Mouse (Mus musculus) neural tube, embryonic 13.5 days (tissue): ENCODE measurements around the gene Parn. TPM values are rescaled to one million over a fixed set of nuclear protein-coding genes. Genes with fewer than 3 reads are reported as not detected.

Source experiments
- ATAC-seq: fragments of 200-750 bp; cut with Nextera tagmentation; 2 replicates; pipeline ENCODE4 v1.8.0; 2017; ENCODE audit warnings: low read depth, mild to moderate bottlenecking, moderate TSS enrichment, moderate library complexity
- H3K27ac ChIP-seq: fragments of 300-500 bp; sonication (generic); replicated peaks from 2 replicates; pipeline ENCODE4 v1.5.1; 2015; ENCODE audit warnings: moderate library complexity, mild to moderate bottlenecking, inconsistent platforms
- H3K27me3 ChIP-seq: fragments of 300-500 bp; sonication (generic); 2 replicates; pipeline ENCODE4 v1.6.1; 2015; ENCODE audit warnings: mild to moderate bottlenecking, inconsistent platforms
- H3K36me3 ChIP-seq: fragments of 300-500 bp; sonication (generic); 2 replicates; pipeline ENCODE4 v1.6.1; 2015; ENCODE audit warnings: mild to moderate bottlenecking, inconsistent platforms
- H3K4me1 ChIP-seq: fragments of 300-500 bp; sonication (generic); replicated peaks from 2 replicates; pipeline ENCODE4 v1.6.1; 2015; ENCODE audit warnings: inconsistent platforms
- H3K4me2 ChIP-seq: fragments of 300-500 bp; sonication (generic); 2 replicates; pipeline ENCODE4 v1.6.1; 2015; ENCODE audit warnings: inconsistent platforms, mild to moderate bottlenecking, moderate library complexity
- H3K4me3 ChIP-seq: fragments of 300-500 bp; sonication (generic); 2 replicates; pipeline ENCODE4 v1.5.1; 2015; ENCODE audit warnings: mild to moderate bottlenecking, inconsistent platforms
- H3K9ac ChIP-seq: fragments of 300-500 bp; sonication (generic); 2 replicates; pipeline ENCODE4 v1.6.1; 2015; ENCODE audit warnings: moderate library complexity, mild to moderate bottlenecking, inconsistent platforms
- H3K9me3 ChIP-seq: fragments of 300-500 bp; sonication (generic); 2 replicates; pipeline ENCODE4 v1.6.1; 2016; ENCODE audit warnings: inconsistent platforms
- WGBS: fragments of 180-500 bp; shearing (Covaris S2); methylation state at CpG from one replicate; pipeline ENCODE4 v1.1.7; 2015; 5-methylcytosine and 5-hydroxymethylcytosine counted together
- polyA plus RNA-seq: library from polyadenylated mRNA; unstranded; fragments of >200 nt; fragmentation: Nextera tagmentation; extraction: Ambion mirVana; gene quantifications from 2 replicates; pipeline ENCODE4 v1.2.1, GENCODE M21; 2015

The Parn gene
- polyA plus RNA-seq, 1 experiment from 2014 or later: 34.0 TPM

GRCm38 (mm10) chr16:13541121-13541747 is 126.7 kb downstream of the Parn start:
- WGBS: 90% methylated on average over 15 of the region's 15 CpGs
- Histone ChIP-seq H3K4me3 (no peak overlapping the region), H3K36me3 (peaks cover 20% of the 10 kb centered on the region)

GRCm38 (mm10) chr16:13538933-13539648 is 128.9 kb downstream of the Parn start:
- H3K9me3 ChIP-seq: no peaks in the 10 kb centered on the region
- H3K4me3 ChIP-seq: no peak overlapping the region
- H3K4me1 ChIP-seq: peaks cover 17% of the 10 kb centered on the region
- no peak overlapping the region for H3K4me2 ChIP-seq
- H3K36me3 ChIP-seq: 0 out of 2 replicates have a peak, but pooled peaks cover 4% of the 10 kb centered on the region
- 63% methylated on average over 9 of the region's 9 CpGs for WGBS
- H3K27ac ChIP-seq: no peak overlapping the region
- no peaks in the 10 kb centered on the region for H3K27me3 ChIP-seq
- ATAC-seq: peak; percentile 65
- H3K9ac ChIP-seq: no peak overlapping the region

More at GRCm38 (mm10) chr16:13541121-13541747, 126.7 kb downstream of the Parn start:
- Histone ChIP-seq H3K27ac (no peak overlapping the region), H3K27me3 (no peaks in the 10 kb centered on the region), H3K4me2 (no peak overlapping the region), H3K4me1 (peaks cover 17% of the 10 kb centered on the region), H3K9me3 (peaks cover 15% of the 10 kb centered on the region), H3K9ac (no peak overlapping the region)
- ATAC-seq: no peak

GRCm38 (mm10) chr16:13538213-13538932 is 129.6 kb downstream of the Parn start:
- 70% methylated on average over 13 of the region's 13 CpGs for WGBS
- H3K36me3 ChIP-seq: 0 out of 2 replicates have a peak, but pooled peaks cover 4% of the 10 kb centered on the region
- peaks cover 17% of the 10 kb centered on the region for H3K4me1 ChIP-seq
- H3K27ac ChIP-seq: no peak overlapping the region
- no peaks in the 10 kb centered on the region for H3K27me3 ChIP-seq
- no peak overlapping the region for H3K4me2 ChIP-seq
- no peak overlapping the region for H3K4me3 ChIP-seq
- H3K9ac ChIP-seq: no peak overlapping the region
- ATAC-seq: no peak
- H3K9me3 ChIP-seq: no peaks in the 10 kb centered on the region

GRCm38 (mm10) chr16:13536404-13536803 is 131.6 kb downstream of the Parn start:
- Histone ChIP-seq H3K4me2 (no peak overlapping the region), H3K4me3 (no peak overlapping the region), H3K9me3 (no peaks in the 10 kb centered on the region), H3K27me3 (no peaks in the 10 kb centered on the region), H3K36me3 (0 out of 2 replicates have a peak, but pooled peaks cover 4% of the 10 kb centered on the region), H3K27ac (no peak overlapping the region), H3K9ac (no peak overlapping the region), H3K4me1 (peaks cover 17% of the 10 kb centered on the region)
- WGBS: 92% methylated on average over 7 of the region's 7 CpGs
- no peak for ATAC-seq

GRCm38 (mm10) chr16:13535856-13536255 is 132.1 kb downstream of the Parn start:
- H3K36me3 ChIP-seq: 0 out of 2 replicates have a peak, but pooled peaks cover 4% of the 10 kb centered on the region
- no peak overlapping the region for H3K27ac ChIP-seq
- no peak for ATAC-seq
- H3K4me3 ChIP-seq: no peak overlapping the region
- H3K9ac ChIP-seq: no peak overlapping the region
- H3K4me2 ChIP-seq: no peak overlapping the region
- no peaks in the 10 kb centered on the region for H3K27me3 ChIP-seq
- no peaks in the 10 kb centered on the region for H3K9me3 ChIP-seq
- 88% methylated on average over 12 of the region's 12 CpGs for WGBS
- peaks cover 17% of the 10 kb centered on the region for H3K4me1 ChIP-seq

GRCm38 (mm10) chr16:13532840-13533239 is 135.1 kb downstream of the Parn start:
- no peak overlapping the region for H3K27ac ChIP-seq
- H3K4me2 ChIP-seq: no peak overlapping the region
- H3K27me3 ChIP-seq: no peaks in the 10 kb centered on the region
- H3K9ac ChIP-seq: no peak overlapping the region
- H3K9me3 ChIP-seq: no peaks in the 10 kb centered on the region
- ATAC-seq: 0 out of 2 replicates have a peak, but pooled peaks have one; percentile 63
- 0 out of 2 replicates have a peak, but pooled peaks cover 4% of the 10 kb centered on the region for H3K36me3 ChIP-seq
- H3K4me3 ChIP-seq: no peak overlapping the region
- no peaks in the 10 kb centered on the region for H3K4me1 ChIP-seq

- no peak for ATAC-seq
These were observed 136.7 kb downstream of the Parn start for GRCm38 (mm10) chr16:13531279-13531678.

GRCm38 (mm10) chr16:13521359-13521758 is 146.6 kb downstream of the Parn start:
- no peak overlapping the region for H3K4me3 ChIP-seq
- no peak overlapping the region for H3K9ac ChIP-seq
- no peak overlapping the region for H3K27ac ChIP-seq
- no peaks in the 10 kb centered on the region for H3K36me3 ChIP-seq
- H3K9me3 ChIP-seq: no peaks in the 10 kb centered on the region
- no peak overlapping the region for H3K4me2 ChIP-seq
- 83% methylated on average over 6 of the region's 6 CpGs for WGBS
- ATAC-seq: no peak
- H3K4me1 ChIP-seq: no peaks in the 10 kb centered on the region
- H3K27me3 ChIP-seq: no peaks in the 10 kb centered on the region

More at GRCm38 (mm10) chr16:13531279-13531678, 136.7 kb downstream of the Parn start:
- H3K9ac ChIP-seq: no peak overlapping the region
- H3K4me2 ChIP-seq: no peak overlapping the region
- H3K4me1 ChIP-seq: no peaks in the 10 kb centered on the region
- 94% methylated on average over 5 of the region's 5 CpGs for WGBS
- no peaks in the 10 kb centered on the region for H3K27me3 ChIP-seq
- no peak overlapping the region for H3K27ac ChIP-seq
- H3K9me3 ChIP-seq: no peaks in the 10 kb centered on the region
- no peak overlapping the region for H3K4me3 ChIP-seq
- no peaks in the 10 kb centered on the region for H3K36me3 ChIP-seq

GRCm38 (mm10) chr16:13520301-13520700 is 147.7 kb downstream of the Parn start:
- H3K4me3 ChIP-seq: no peak overlapping the region
- H3K27ac ChIP-seq: no peak overlapping the region
- WGBS: 94% methylated on average over 6 of the region's 6 CpGs
- H3K9ac ChIP-seq: no peak overlapping the region
- H3K4me2 ChIP-seq: no peak overlapping the region
- no peaks in the 10 kb centered on the region for H3K27me3 ChIP-seq
- ATAC-seq: no peak
- peaks cover 7% of the 10 kb centered on the region; the same call in 1 of the 2 replicates for H3K4me1 ChIP-seq
- H3K36me3 ChIP-seq: no peaks in the 10 kb centered on the region
- H3K9me3 ChIP-seq: no peaks in the 10 kb centered on the region

- Histone ChIP-seq H3K27ac (no peak overlapping the region), H3K27me3 (no peaks in the 10 kb centered on the region), H3K9me3 (no peaks in the 10 kb centered on the region), H3K36me3 (no peaks in the 10 kb centered on the region), H3K4me1 (peaks cover 7% of the 10 kb centered on the region; the same call in 1 of the 2 replicates), H3K4me2 (no peak overlapping the region), H3K4me3 (no peak overlapping the region), H3K9ac (no peak overlapping the region)
- 61% methylated on average over 3 of the region's 3 CpGs for WGBS
- ATAC-seq: no peak
These were observed 151.8 kb downstream of the Parn start for GRCm38 (mm10) chr16:13516214-13516613.

GRCm38 (mm10) chr16:13515524-13515923 is 152.4 kb downstream of the Parn start:
- no peak overlapping the region for H3K4me2 ChIP-seq
- H3K9me3 ChIP-seq: no peaks in the 10 kb centered on the region
- WGBS: 66% methylated on average over 7 of the region's 7 CpGs
- no peaks in the 10 kb centered on the region for H3K36me3 ChIP-seq
- H3K27ac ChIP-seq: no peak overlapping the region
- no peak overlapping the region for H3K9ac ChIP-seq
- no peaks in the 10 kb centered on the region for H3K27me3 ChIP-seq
- no peak overlapping the region for H3K4me3 ChIP-seq
- ATAC-seq: no peak
- H3K4me1 ChIP-seq: peaks cover 7% of the 10 kb centered on the region; the same call in 1 of the 2 replicates

- H3K9ac ChIP-seq: no peak overlapping the region
- no peaks in the 10 kb centered on the region for H3K9me3 ChIP-seq
- no peak overlapping the region for H3K4me2 ChIP-seq
- WGBS: 82% methylated on average over 5 of the region's 5 CpGs
- H3K4me3 ChIP-seq: no peak overlapping the region
- H3K27ac ChIP-seq: no peak overlapping the region
- H3K4me1 ChIP-seq: no peaks in the 10 kb centered on the region
- H3K36me3 ChIP-seq: no peaks in the 10 kb centered on the region
- no peak for ATAC-seq
- no peaks in the 10 kb centered on the region for H3K27me3 ChIP-seq
These were observed 162.9 kb downstream of the Parn start for GRCm38 (mm10) chr16:13505055-13505454.
